Mouse (Mus musculus) myocyte (in vitro differentiated cells): ENCODE measurements at regions not wholly inside any gene's neighbourhood (a gene's known extent, or its start where the extent isn't known, plus 50 kb on each side); places are given as distances from the start of the nearest gene placed in this dataset.

ENCODE experiments used
- H3K27me3 ChIP-seq: one replicate; pipeline ENCODE4 v1.6.1; 2011; ENCODE audit not compliant: control insufficient read depth, insufficient read depth, insufficient read length
- H3K36me3 ChIP-seq: one replicate; pipeline ENCODE4 v1.6.1; 2011; ENCODE audit not compliant: control insufficient read depth, insufficient read depth
- H3K4me2 ChIP-seq: one replicate; pipeline ENCODE4 v1.6.1; 2011; ENCODE audit warnings: low read depth, control low read depth
- H3K4me3 ChIP-seq: one replicate; pipeline ENCODE4 v1.5.1; 2011; ENCODE audit warnings: mild to moderate bottlenecking, control low read depth, moderate library complexity
- H3K79me2 ChIP-seq: one replicate; pipeline ENCODE4 v1.6.1; 2011; ENCODE audit not compliant: control insufficient read depth, insufficient read depth
- H3ac ChIP-seq: one replicate; pipeline ENCODE4 v1.6.1; 2011; ENCODE audit not compliant: control insufficient read depth, insufficient read length
- CEBPB ChIP-seq: IDR thresholded peaks from 2 replicates; pipeline ENCODE4 v1.6.1; 2011; ENCODE audit warnings: mild to moderate bottlenecking, moderate library complexity; ENCODE audit not compliant: poor library complexity, insufficient read depth, severe bottlenecking
- E2F4 ChIP-seq: IDR thresholded peaks from one replicate; pipeline ENCODE4 v1.6.1; 2011; ENCODE audit warnings: mild to moderate bottlenecking, control low read depth, moderate library complexity; ENCODE audit not compliant: insufficient read depth
- MAX ChIP-seq: IDR thresholded peaks from one replicate; pipeline ENCODE4 v1.6.1; 2011; ENCODE audit warnings: low read depth, mild to moderate bottlenecking, control low read depth
- MYOD1 ChIP-seq, 3 experiments: IDR thresholded peaks; one replicate each; pipeline ENCODE4 v1.6.1; 2011; ENCODE audit warnings: control low read depth in 2 of 3, low read depth in 2 of 3, mild to moderate bottlenecking in 2 of 3, moderate library complexity in 1 of 3; ENCODE audit not compliant: insufficient read length in 2 of 3, control insufficient read depth in 1 of 3
- MYOG ChIP-seq, 3 experiments: IDR thresholded peaks; one replicate each; pipeline ENCODE4 v1.6.1; 2011; ENCODE audit warnings: control low read depth in 2 of 3, low read depth in 2 of 3, mild to moderate bottlenecking in 2 of 3; ENCODE audit not compliant: insufficient read length in 2 of 3, control insufficient read depth in 1 of 3, insufficient read depth in 1 of 3
- POLR2A ChIP-seq: IDR thresholded peaks from one replicate; pipeline ENCODE4 v1.6.1; 2011; ENCODE audit warnings: low read depth, mild to moderate bottlenecking, control low read depth, moderate library complexity; ENCODE audit not compliant: insufficient read length
- POLR2AphosphoS2 ChIP-seq: IDR thresholded peaks from one replicate; pipeline ENCODE4 v1.6.1; 2011; ENCODE audit warnings: low read depth, control low read depth; ENCODE audit not compliant: insufficient read length
- REST ChIP-seq: IDR thresholded peaks from one replicate; pipeline ENCODE4 v1.6.1; 2011; ENCODE audit warnings: mild to moderate bottlenecking, control low read depth, moderate library complexity; ENCODE audit not compliant: insufficient read depth, insufficient read length
- SRF ChIP-seq: IDR thresholded peaks from one replicate; pipeline ENCODE4 v1.6.1; 2011; ENCODE audit warnings: low read depth; ENCODE audit not compliant: control insufficient read depth, insufficient read length
- TCF12 ChIP-seq: IDR thresholded peaks from one replicate; pipeline ENCODE4 v1.6.1; 2011; ENCODE audit warnings: mild to moderate bottlenecking, control low read depth; ENCODE audit not compliant: poor library complexity, insufficient read depth, severe bottlenecking
- TCF3 ChIP-seq: IDR thresholded peaks from one replicate; pipeline ENCODE4 v1.6.1; 2011; ENCODE audit warnings: low read depth, control low read depth; ENCODE audit not compliant: insufficient read length
- USF1 ChIP-seq: IDR thresholded peaks from one replicate; pipeline ENCODE4 v1.6.1; 2011; ENCODE audit warnings: low read depth, mild to moderate bottlenecking, control low read depth, moderate library complexity

- no peak for TF ChIP-seq POLR2AphosphoS2
- no peak for TF ChIP-seq SRF
- no peak for TF ChIP-seq TCF12
- TF ChIP-seq TCF3: no peak
- no peak for TF ChIP-seq MYOD1 (IDR thresholded peaks at IDR 0.05; ENCODE audit: control insufficient read depth in 1 of 3, insufficient read length in 2 of 3, low read depth in 2 of 3)
- no peak for TF ChIP-seq MAX
- no peak for TF ChIP-seq MYOG (IDR thresholded peaks at IDR 0.05; ENCODE audit: control insufficient read depth in 1 of 3, insufficient read depth in 1 of 3, insufficient read length in 2 of 3, low read depth in 2 of 3)
- no peak for TF ChIP-seq CEBPB
- Histone ChIP-seq H3K4me2 (no peak overlapping the region), H3K4me3 (no peak overlapping the region), H3K36me3 (no peaks in the 10 kb centered on the region), H3K79me2 (no peaks in the 10 kb centered on the region), H3K27me3 (no peaks in the 10 kb centered on the region), H3ac (no peak overlapping the region)
Observed at GRCm38 (mm10) chr7:51775968-51776367, 85.8 kb upstream of the Gas2 start.

DNA sequence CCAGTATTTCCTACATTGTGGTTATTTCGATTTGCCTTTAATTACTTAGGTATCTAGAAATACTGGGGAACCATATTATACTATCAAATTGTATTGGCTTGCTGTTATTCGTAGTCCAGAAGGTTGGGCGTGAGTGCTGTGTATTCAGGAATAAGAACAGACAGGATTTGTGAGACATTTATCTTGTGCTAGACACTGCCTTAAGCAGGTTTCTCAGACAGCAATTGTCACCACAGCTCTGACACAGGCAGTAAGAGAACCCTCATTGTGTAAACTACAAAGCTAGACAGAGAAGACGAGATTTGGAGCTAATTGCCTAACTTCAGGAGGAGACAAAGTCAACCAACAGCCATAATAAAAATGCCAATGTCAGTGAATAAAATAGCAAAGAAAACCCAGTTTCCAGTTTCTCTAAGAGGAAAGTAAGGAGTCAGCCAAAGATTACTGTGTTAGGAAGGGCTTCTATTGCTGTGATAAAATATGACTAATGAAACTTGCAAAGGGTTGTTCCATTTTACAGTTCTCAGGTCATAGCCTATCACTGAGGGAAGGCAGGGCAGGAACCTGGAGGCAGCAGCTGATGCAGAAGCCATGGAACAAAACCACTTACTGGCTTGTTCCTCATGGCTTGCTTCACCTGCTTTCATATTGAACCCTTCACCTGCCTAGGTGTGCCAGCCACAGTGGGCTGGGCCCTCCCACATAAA is 78.6 kb upstream of the Gas2 start:
- Histone ChIP-seq H3K4me2 (no peak overlapping the region), H3ac (no peak overlapping the region), H3K4me3 (no peak overlapping the region), H3K27me3 (no peaks in the 10 kb centered on the region), H3K36me3 (no peaks in the 10 kb centered on the region), H3K79me2 (no peaks in the 10 kb centered on the region)
- no peak for TF ChIP-seq SRF
- TF ChIP-seq CEBPB: no peak
- TF ChIP-seq MYOG (IDR thresholded peaks at IDR 0.05; ENCODE audit: control insufficient read depth in 1 of 3, insufficient read depth in 1 of 3, insufficient read length in 2 of 3, low read depth in 2 of 3): no peak
- TF ChIP-seq USF1: no peak
- TF ChIP-seq TCF12: no peak
- TF ChIP-seq MAX: no peak
- no peak for TF ChIP-seq POLR2A
- no peak for TF ChIP-seq REST
- TF ChIP-seq MYOD1 (IDR thresholded peaks at IDR 0.05; ENCODE audit: control insufficient read depth in 1 of 3, insufficient read length in 2 of 3, low read depth in 2 of 3): no peak

- Histone ChIP-seq H3K79me2 (no peaks in the 10 kb centered on the region), H3K4me3 (no peak overlapping the region), H3K36me3 (no peaks in the 10 kb centered on the region), H3K4me2 (no peak overlapping the region), H3K27me3 (no peaks in the 10 kb centered on the region), H3ac (no peak overlapping the region)
- TF ChIP-seq MAX (no peak), POLR2A (no peak), MYOD1 (IDR thresholded peaks at IDR 0.05; ENCODE audit: control insufficient read depth in 1 of 3, insufficient read length in 2 of 3, low read depth in 2 of 3) (no peak), CEBPB (no peak), SRF (no peak), POLR2AphosphoS2 (no peak), E2F4 (no peak), MYOG (IDR thresholded peaks at IDR 0.05; ENCODE audit: control insufficient read depth in 1 of 3, insufficient read depth in 1 of 3, insufficient read length in 2 of 3, low read depth in 2 of 3) (no peak), REST (no peak), USF1 (no peak), TCF3 (no peak), TCF12 (no peak)
Observed at GRCm38 (mm10) chr7:51783923-51784686, 77.7 kb upstream of the Gas2 start.

- Histone ChIP-seq H3K27me3 (no peaks in the 10 kb centered on the region), H3K36me3 (no peaks in the 10 kb centered on the region), H3K79me2 (no peaks in the 10 kb centered on the region), H3K4me2 (no peak overlapping the region), H3ac (no peak overlapping the region), H3K4me3 (no peak overlapping the region)
- TF ChIP-seq POLR2A (no peak), MYOG (IDR thresholded peaks at IDR 0.05; ENCODE audit: control insufficient read depth in 1 of 3, insufficient read depth in 1 of 3, insufficient read length in 2 of 3, low read depth in 2 of 3) (no peak), USF1 (no peak), MAX (no peak), REST (no peak), E2F4 (no peak), TCF12 (no peak), SRF (no peak), MYOD1 (IDR thresholded peaks at IDR 0.05; ENCODE audit: control insufficient read depth in 1 of 3, insufficient read length in 2 of 3, low read depth in 2 of 3) (no peak), TCF3 (no peak), CEBPB (no peak)
Observed at GRCm38 (mm10) chr7:51790690-51791560, 70.9 kb upstream of the Gas2 start.
